Mouse (Mus musculus): ENCODE data around the gene Ankrd28.

Ankrd28 gene

DNA sequence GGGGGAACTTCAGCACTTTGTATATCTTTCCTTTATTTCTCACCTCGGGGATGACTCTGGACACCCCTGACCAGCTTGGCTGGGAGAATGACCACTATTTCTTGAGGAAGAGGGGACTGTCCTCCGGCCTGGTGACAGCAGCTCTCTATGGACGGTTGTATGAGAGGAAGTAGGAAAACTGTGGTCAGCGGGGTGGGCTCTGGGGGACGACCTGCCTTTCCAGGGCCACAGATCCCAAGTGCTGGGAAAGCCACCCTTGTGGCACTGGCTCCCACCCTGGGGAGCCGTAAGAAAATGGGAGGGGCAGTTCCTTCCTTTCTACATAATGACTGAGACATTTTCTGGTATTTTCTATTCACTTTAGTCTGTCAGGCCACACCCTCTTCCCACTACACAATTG is 162.7 kb downstream of the Ankrd28 start:
- no peak for DNase-seq (ENCODE audit: extremely low spot score, low read depth, low spot score)

DNA sequence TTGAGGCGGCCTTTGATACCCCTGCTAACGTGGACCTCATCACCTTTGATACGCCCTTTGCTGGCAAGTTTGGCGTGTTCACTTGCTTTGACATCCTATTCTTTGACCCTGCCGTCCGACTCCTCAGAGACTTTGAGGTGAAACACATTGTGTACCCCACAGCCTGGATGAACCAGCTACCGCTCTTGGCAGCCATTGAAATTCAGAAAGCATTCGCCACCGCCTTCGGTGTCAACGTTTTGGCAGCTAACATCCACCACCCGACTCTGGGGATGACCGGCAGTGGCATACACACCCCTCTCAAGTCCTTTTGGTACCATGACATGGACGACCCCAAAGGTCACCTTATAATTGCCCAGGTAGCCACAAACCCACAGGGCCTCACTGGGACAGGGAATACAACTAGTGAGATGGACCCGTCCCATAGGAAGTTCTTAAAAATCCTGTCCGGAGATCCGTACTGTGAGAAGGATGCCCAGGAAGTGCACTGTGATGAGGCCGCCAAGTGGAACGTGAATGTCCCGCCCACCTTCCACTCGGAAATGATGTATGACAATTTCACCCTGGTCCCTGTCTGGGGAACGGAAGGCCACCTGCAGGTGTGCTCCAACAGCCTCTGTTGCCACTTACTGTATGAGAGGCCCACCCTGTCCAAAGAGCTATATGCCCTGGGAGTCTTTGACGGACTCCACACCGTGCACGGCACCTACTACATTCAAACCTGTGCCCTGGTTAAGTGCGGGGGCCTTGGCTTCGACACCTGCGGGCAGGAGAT is 163.3 kb downstream of the Ankrd28 start:
- no peak for DNase-seq (ENCODE audit: extremely low spot score, low read depth, low spot score)

DNA sequence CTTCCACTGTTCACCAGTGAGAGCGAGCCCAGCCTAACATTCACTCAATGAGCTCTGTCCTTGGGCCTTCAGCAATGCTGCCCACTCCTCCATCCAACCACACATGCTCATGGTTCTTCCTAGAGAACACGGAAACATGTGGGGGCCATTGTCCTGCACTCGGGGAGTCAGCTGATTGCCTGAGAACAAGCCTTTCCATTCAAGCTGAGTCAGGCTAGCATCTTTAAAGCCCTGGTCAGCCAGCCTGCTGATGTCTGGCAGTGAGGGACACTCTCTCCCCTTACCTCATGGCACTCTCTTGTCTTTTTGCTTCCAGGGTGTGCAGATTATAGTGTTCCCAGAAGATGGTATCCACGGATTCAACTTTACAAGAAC is 164.9 kb downstream of the Ankrd28 start:
- no peak for DNase-seq (ENCODE audit: extremely low spot score, low read depth, low spot score)

DNA sequence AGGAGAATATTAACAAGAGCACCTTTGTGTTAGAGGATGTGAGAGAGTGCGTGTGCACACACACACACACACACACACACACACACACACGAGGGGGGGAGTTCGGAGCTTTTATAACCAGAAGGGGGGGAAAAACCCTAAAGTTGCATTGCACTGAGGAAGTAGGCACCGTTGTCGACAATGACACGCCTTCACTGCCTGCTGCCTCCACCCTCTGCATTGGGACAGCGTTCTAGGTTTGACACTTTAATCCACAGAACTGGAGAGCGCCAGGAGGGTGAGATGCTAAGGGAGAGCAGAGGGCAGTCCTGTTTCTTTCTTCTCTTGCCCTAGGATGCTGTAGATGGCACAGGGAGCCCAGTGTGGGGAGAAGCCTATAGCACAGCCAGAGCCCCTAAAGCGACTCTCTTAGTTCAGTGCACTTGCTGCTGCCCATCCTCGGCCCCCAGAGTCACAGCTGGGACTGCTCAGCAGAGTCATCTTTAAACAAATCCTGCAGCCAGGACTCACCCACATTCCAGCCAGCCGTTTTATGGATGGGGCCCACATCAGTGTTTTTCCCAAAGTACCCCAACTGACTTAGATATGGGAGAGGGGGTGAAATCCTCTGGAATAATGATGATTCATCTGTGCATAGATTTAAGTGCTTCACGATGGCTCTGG is 165.4 kb downstream of the Ankrd28 start:
- DNase-seq (ENCODE audit: extremely low spot score, low read depth, low spot score), result no peak

DNA sequence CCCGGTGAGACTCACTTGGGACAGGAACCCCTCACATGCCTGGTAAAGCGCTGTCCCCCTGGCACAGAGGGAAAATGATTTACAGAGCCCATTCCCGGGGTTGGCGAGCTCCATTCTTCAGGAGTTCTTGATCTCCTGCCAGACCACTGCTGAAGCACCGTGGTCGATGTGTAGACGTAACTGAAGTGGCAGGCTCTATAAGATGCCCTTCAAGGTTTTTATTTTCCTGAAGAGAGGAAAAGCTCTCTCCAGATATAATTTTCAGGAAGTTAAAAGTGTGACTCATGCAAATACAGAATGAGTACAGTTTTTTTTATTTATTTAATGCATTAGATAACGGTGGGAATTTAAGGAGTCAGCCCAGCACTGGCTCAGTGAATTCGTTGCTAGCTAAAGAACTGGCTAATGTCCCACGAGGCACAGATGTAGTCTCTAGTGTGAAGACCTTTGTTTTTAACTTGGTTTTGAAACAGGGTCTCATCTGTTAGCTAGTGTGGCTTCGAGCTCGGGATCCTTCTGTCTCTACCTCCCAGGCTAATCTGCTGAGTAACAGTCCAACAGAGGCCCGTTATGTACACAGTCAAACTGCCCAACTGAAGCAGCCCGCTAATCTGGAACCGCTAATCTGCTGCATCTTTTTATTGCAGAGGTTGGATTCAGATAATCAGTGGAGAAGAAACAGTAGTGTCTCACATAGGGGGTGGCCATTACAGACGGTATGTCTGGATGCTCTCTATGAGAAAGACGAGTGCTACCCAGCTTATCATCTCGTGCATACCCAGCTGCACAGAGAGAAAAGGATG is 166.2 kb downstream of the Ankrd28 start:
- DNase-seq (ENCODE audit: extremely low spot score, low read depth, low spot score), result no peak

DNA sequence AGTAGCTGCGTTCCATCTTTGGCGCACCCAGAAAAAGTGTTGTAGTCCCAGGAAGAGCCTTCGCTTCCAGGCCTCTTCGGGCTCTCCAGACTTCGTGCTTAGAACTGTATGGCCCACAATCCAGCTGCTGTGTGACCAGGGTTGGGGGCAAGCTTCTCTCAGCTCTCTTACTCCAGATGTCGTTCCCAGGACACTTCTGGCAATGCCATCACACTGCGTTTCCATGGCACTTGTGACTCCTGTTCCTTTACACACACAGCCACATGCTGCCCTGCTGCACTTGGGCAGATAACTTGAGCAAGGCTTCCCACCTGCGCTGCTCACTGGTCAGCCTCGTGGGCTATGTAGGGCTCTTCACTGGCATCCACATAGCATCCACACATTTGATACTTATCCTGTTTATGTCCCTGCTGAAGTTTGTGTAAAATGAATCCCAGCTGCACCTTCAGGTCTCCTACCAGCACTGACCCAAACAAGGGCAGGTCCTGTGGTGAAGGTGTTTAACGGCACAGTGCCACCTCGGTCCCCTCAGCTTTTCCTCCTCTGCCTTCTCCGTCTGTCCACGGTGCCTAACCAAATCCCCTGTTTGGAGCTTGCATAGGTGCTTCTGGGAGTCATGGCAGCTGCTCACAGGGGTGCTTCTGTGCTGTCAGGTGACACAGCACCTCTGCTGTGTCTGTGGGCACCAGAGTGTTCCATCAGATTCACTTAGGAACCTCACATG is 166.9 kb downstream of the Ankrd28 start:
- DNase-seq (ENCODE audit: extremely low spot score, low read depth, low spot score), result no peak

DNA sequence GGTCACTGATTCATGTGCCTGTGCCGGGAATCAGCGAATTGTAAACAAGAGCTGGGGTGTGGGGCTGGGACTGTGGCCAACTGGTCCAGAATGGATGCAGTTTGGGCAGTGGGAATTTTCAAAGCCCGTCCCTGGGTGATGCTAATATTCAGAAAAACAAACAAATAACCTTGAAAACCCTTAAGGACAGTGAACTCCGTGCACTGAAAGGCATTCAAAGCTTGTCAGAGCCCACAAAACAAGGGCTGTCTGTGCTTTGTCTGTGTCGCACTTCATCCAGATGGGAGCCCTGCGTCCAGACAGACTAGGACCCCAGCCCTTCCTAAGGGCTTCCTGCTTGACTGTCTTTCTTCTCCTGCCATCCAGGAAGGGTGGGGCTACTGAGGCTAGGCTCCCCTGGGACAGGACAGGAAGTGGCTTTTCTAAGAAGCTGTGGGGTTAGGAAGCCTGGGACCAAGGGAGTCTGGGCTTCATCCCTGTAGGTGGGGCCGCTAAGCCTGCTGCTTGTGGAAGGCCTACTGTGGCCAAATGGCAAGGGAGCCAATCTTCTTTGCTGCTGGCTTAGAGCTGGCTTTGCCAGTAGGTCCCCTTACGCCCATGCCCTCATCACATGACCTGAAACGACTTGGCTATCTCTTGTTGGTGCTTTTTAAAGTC is 167.8 kb downstream of the Ankrd28 start:
- DNase-seq (ENCODE audit: extremely low spot score, low read depth, low spot score), result no peak

DNA sequence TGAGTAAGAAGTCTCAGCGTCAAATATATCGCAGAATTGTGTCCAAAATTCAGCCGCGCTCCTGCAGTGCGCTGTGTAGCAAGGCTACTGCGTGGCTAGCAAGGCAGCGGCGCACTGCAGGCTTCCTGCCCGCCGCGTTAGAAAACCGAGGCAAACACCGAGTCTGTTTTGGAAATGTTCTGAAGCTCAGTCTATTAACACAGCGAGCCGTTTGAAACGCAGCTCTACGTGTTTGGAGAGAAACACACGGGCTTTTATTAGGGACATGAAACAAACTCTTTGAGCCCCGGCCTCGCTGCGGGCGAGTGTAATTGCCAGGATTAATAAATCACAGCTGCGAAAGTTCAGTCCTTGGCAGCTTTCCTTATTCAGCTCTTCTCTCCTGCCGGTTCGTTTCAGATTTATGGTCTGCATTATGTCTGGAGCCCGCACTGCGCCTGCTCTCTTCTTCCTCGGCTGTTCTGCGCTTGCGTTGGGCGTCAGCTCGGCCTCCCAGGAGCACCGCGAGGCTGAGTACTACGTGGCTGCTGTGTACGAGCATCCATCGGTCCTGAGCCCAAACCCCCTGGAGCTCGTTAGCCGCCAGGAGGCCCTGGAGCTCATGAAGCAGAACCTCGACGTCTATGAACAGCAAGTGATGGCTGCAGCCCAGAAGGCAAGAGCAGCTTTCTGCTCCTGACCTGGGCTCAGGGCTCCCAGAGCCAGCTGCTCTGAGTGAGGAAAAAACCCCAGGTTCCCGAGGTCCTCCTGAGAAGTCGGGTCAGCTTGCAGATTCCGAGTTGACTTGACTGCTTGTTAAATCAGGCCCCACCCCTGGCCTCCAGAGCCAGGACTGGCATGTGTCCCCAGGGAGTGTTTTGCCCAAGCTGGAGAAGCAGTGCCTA is 168.5 kb downstream of the Ankrd28 start:
- DNase-seq (ENCODE audit: extremely low spot score, low read depth, low spot score), result peak; percentile 90

DNA sequence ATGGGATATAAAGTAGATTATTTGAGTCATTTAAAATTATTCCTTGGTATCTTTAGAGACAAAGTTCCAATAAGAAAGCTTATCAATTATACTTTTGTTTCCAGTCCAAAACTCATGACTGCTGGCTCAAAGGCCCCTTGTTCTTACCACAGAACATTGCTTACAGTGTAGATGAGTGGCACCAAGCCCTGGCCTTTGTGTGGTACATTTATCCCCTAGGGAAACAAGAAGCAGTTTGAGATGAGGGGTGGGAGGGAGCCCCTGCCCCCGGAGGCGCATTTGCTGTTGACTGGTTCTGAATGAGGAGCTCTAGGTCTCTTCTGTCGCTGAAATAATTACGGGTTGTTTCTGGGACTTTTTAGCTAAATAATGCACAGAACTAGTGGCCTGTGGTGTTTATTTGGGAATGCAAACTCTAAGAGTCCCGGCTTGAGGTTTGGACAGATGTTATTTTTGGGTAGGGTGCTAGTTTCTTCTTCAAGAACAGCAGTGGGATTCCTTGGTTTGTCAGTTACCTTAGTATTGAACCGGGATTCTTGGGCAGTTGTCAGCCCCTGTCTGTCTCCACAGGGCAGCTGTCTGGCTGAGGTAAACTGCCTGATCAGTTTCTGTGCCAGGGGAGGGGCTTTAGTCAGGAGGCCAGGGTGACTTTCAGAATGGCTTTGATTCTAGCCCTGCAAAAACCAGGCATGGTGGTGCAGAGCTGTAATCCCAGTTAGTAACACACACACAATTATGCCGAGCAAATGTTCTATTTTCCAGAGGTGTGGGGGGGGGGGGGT is 169.9 kb downstream of the Ankrd28 start:
- no peak for DNase-seq (ENCODE audit: extremely low spot score, low read depth, low spot score)

DNA sequence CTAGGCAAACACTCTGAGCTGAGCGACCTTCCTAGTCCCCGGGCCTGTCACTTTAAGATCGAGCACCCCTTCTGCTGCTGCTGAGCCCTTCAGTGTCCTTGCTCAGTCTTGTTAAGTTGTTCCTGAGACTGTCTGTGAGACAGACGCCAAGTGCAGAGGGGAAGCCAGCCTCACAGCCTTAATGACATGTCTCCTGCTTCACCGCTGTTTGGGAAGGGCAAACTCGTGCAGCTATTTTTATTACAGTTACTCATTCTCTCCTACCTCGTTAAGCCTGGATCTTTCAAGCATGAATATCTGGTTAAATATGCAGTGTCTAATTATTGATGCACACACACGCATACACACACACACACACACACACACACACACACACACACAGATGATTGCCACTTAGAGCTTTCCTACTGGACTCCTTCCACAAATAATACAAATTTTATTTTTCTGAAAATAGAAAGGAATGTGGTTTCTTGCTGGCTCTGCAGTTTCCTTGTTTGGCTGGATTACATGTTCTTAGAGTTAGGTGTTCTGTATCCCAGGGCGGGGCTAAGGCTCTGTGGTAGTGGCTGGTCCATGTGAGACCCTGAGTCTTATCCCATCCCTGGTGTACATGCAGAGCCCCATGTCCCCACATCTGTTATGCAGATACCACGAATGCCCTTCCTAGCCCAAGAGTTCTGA is 170.8 kb downstream of the Ankrd28 start:
- DNase-seq (ENCODE audit: extremely low spot score, low read depth, low spot score), result no peak

DNA sequence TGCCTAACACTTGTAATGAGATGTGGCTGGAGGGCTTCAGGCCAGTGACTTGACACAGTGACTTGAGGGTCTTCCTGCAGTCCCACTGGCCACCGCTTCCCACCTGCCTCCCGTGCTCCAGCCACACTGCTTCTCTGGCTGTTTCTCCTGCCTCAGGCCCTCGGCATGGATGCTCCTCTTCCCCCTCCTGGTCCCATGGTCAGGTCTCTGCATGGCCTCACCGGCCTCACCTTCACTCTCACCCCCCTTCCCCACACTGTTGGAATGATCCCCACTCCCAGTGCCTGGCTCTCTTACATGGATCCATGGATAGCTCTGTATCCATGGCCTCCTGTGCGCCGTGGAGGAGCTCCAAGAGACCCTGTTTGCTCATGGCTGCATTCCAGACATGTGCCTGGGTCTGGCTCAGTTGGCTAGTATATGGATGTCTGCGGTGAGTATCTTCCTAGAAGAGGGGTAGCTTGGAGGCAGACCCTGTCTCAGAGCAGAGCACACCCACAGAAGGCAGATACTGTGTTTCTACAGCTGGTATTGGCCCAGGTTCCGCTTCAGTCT is 172.2 kb downstream of the Ankrd28 start:
- no peak for DNase-seq (ENCODE audit: extremely low spot score, low read depth, low spot score)

DNA sequence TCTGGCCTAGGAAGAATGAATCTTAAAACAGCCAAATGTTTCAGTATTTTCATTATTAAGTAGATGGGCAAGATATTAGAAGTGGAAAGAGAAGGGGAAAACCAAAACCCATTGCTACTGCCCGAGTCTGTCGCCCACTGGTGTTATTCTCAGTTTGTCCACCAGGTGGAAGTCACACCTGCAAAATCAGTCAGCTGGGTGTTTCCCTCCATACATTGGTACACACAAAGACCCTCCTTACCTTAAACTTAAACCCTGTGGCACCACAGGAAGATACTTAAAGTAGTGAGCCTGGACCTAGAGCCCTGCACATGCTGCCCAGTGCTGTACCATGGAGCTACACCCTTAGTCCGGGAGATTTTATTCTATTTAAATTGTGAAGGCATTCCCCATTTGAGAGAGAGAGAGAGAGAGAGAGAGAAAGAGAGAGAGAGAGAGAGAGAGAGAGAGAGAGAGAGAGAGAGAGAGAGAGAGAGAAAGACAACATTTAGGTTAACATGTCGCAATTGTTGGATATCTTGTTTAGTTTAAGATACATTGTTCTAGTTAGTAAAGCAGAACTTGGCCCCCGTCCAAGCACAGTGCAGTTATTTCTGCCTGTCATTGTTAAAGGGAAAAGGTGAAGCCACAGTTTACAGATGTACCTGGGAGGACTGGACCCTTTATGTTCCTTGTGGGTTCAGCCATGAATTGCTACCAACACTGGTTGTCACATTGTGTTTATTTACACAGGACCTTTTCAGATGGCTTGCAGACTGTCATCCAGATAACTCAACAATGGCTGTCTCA is 173.4 kb downstream of the Ankrd28 start:
- peak; percentile 67 for DNase-seq (ENCODE audit: extremely low spot score, low read depth, low spot score)

DNA sequence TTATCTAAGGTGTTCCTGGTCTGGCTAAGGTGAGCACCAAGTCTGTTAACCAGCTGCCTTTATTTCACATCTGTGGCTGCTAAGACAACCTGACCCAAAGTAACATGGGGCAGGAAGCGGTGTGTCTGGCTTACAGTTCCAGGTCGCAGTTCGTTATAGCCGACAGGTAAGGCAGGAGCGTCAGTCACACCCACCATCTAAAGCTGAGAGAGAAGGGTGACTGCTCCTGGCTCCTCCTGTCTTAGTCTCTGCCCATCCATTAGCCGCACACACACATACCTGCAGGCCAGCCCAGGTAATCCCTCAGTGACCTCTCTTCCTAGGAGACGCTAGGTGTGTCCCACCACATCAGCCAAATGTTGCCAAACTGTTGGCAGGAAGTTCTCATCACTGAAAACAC is 174.1 kb downstream of the Ankrd28 start:
- DNase-seq (ENCODE audit: extremely low spot score, low read depth, low spot score), result no peak

DNA sequence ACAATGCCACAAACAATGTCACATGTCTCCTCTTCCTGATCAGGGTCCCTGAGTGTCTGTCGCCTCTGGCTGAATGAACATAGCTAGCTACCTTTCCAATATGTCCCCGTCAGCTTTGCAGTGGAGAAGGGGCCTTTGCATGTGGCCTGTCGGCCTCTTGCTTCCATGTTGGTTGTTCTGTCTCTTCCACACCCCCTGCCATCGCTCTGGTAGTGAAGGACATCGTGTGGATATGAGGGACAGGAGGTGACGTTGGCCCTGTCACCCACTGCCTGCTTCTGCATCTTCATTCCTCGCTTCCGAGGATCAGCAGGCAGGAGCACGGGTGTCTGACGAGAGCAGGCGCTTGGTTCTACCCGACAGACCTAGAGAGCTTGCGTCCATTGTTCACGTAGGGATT is 175.0 kb downstream of the Ankrd28 start:
- no peak for DNase-seq (ENCODE audit: extremely low spot score, low read depth, low spot score)

DNA sequence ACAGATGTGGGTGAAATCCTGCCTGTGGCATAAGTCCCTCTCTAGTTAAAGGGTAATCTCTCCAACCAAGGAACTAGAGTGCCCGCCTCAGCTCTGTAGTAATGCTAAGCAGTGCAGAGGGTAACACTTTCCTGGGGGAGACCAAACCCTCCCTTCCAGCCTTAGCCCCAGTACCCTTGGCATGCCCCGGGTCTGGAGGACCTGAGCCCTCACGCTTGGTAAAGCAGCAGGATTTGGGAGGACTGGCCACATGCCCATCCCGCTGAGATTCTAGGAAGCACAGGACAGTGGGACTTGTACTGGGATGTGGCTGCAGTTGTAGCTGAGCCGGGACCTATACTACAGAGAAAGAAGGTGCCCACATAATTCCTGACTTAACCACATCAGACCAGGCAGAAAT is 175.6 kb downstream of the Ankrd28 start:
- no peak for DNase-seq (ENCODE audit: extremely low spot score, low read depth, low spot score)

DNA sequence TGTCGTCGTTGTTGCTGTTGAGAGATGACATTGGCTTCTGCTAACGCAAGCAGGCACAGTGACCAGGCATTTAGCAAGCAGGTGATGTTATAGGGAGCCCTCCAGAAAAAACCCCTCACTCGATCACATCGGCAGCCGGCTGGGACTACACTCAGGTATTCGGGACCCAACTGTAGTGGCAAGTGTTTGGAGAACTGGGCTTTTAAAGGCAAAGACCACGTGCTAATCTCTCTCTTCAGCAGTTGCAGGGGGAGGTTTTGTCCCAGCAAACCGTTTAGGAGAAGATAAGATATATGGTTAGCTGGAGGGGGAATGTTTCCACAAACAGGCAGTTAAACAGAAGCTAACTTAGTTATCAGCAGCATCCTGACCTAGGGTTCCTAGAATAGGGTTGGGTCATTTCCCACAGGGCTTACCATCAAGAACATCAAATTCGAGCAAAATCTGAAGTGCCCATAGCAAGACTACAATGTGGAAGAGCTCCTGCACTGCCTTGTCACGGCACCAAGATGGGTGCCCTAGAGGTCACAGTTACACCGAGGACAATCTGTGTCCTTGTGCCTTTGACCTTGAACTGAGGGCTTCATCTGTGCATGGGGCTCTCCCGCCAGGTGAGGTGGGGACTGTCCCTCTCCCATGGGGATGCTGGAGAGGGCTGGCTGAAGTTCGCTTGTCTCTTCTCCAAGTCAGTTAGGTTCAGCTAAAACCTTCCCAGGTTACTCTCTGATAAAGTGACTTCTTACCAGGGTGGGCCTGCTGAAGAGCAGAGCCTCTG is 177.2 kb downstream of the Ankrd28 start:
- no peak for DNase-seq (ENCODE audit: extremely low spot score, low read depth, low spot score)

DNA sequence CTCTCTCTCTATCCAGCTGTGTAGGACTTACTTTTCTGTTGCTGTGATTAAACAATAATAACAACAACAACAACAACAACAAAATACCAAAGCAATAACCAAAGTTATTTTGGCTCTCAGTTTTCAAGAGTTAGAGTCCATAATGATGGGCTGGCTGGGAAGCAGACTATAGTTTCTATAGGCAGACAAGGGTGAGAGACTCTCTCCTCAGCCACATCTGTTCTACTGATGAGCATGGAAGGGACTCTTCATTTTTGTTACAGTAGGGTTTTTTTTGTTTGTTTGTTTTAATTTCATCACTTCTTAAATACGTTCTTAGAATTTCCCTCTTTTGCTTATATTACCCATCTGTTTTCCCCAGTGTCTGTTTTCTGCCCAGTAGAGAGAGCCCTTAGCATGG is 177.8 kb downstream of the Ankrd28 start:
- no peak for DNase-seq (ENCODE audit: extremely low spot score, low read depth, low spot score)
